Mouse (Mus musculus): ENCODE results near the gene Thsd4.

Gene Thsd4

GRCm38 (mm10) chr9:60368516-60368915 lies 153.3 kb downstream of the Thsd4 start:
- DNase-seq = no peak

DNA sequence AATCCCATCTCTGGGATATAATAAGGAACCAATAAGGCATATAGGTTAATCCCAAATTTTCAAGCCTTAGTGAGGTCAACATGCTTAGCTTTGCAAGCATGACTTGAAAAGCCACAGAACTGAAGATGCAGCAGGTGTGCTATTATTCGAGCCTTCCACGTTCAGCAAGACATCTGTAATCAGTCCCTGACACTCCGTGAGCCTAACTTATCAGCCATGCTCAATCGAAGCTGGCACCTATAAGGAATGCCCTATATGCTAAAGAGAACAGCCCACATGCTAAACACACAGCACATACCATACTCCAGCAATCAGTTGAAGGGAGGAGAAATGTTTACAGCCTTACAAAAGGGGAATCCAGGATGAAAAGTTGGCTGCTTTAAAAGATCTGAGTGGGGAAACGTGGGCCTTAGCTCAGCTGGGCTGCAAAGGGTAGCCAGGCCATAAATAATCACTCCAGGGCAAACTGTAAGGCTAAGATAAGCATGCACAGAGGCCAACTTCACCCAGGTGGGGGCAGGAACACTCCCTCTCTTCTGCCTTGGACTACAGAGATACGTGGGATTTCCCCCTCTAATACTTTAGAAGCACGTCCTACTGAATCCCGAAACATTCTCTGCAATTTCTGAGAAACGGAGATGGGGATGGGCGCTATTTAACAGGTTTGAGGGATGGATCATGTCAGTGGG lies 154.1 kb downstream of the Thsd4 start:
- no peak for DNase-seq

DNA sequence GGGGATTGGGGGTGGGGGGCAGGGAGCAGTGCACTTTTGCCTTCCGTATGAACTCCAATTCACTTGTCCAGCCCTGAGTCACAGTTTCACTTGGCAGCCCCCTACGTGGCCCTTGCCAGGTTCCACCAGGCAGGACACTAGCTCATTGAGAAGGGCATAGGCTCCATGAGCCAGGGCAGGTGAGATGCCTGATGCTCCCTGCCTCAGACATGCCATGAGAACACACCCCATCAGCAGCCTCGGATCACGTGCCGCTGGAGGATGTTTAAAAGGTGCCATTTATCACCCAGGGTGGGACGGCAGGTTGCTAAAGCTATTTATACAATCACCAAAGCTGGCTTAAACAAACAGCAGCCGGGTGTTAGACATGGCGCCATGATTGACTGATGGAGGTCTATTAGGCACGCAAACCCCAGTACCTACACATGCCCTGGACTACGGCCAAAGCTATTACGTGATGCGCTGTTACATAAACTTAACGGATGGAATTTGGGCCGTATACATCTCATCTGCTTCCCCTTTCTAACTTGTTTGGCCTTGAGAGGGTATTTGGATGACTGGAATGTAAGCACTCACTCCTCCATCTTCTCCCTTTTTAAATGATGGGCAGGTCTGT lies 157.6 kb downstream of the Thsd4 start:
- DNase-seq = no peak

DNA sequence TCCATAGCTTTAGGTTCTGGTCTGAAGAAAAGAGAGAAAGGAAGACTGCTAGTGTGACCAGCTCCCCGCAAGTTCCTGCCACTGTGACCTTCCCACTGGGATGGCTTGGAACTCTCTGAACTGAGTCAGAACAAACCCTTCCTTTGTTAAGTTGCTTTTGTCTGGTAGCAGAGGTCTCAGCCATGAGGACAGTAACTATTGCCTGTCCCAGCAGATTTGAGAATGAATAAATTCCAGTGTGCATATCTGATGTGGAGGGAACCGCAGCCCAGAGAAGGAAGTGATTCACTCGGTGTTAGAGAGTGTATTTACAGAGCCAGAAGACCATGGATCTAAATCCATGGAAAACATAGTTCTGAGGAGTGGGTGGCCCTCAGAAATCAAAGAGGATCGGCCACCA lies 169.5 kb downstream of the Thsd4 start:
- DNase-seq = no peak

GRCm38 (mm10) chr9:60351153-60351552 lies 170.7 kb downstream of the Thsd4 start:
- no peak for DNase-seq

DNA sequence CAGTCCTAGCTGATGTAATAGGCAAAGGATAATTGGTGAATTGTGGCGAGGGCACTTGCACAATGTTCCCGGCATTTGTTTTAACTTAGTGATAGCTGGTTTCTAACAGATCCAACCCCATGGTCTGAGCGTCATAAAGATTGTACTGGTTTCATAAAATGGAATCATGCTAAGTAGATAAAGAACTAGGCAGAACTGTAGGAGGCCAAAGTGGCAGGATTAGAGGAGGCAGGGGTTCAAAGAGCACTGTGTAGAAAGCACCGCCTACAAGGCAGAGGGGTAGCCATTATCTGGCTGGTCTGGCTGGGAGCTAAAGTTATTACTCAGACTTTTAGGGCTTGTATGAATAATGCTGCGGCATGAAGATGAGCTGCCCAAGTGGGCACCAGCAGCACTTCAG lies 185.7 kb downstream of the Thsd4 start:
- no peak for DNase-seq

DNA sequence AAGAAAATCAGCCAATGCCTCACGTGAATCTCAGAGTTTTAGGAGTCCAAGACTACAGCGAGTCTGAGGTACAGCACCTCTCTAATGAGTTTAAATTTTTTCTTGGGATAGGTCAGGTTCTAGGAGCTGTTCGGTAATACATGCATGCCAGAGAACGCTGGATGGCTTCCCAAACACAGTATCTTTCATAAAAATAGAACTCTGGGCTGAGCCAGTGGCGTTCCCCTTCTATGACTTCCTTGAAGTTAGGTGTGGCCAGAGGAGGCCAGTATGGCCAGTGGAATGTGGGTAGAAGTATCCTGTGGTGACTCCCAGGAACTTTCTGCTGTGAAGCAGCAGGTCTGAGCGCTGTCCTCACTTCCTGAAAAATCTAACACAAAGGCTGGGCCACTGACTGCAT lies 186.4 kb downstream of the Thsd4 start:
- DNase-seq = no peak

DNA sequence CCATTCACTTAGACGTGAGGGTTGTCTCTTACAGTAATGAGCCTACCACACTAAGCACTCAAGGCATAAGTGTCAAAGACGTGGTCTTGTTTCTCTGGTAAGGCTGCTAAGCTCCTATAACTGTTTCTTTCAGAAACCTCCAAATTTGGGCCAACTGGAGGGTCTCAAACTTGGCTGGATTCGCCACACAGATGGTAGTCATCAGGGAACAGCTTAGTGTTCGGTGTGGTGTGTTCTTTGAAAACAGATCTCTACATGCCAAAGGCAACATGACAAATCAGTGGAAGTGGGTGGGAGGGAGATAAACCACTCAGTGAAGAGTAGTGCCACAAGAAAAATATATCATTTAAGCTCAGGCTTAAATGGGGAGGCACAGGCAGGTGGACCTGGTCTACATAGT lies 191.9 kb downstream of the Thsd4 start:
- peak; percentile 18 for DNase-seq

DNA sequence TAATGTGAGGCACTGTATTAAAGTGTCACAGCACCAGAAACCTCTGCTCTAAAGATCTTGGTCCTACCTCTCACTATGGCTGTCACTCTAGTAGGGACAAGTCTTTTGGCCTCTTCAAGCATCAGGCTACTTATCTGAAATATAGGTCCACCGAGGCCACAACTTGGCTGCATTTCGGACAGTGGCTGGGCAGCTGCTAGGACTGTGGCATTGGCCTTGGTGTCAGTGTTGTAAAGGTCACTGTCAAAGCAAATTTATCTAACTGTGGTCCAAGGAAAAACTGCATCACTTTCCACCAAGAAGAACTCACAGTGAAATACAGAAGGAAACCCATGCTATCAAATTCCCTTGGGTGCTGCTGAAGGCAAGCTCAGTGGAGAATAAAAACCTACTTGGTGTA lies 197.1 kb downstream of the Thsd4 start:
- DNase-seq = no peak

DNA sequence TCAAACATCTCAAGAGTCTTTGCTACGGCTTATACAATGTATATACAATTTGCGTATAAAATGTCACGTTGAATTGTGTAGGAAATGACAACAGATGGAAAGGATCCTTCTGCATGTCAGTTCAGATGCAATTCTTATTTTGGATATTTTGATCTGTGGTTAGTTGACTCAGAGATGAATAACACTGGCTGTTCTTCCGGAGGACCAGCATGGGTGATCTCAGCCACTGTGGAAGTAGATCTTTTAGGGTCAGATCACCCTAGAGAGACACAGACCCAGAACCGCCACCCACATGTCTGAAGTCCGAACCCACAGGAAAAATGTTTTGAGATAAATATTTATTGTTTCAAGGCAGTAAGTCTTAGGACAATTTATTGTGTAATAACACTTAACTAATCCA lies 198.4 kb downstream of the Thsd4 start:
- DNase-seq = no peak

DNA sequence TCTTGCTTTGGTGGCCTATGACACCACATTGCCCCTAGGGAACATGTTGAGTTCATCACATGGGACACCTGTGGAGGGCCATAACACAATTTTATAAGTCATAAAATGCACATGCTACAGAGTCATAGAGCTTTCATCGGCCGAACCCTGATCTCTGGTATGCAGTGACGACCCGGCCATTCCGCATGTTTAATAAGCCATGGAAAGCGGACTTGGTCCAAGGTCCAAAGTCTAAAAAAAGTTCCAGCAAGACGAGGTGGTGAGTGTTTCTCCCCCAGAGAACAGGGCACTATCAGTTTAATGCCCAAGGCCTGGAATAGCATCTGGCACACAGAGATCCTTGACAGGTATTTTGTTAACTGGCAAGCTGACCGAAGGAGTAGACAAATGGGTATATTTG lies 204.6 kb downstream of the Thsd4 start:
- DNase-seq = no peak

DNA sequence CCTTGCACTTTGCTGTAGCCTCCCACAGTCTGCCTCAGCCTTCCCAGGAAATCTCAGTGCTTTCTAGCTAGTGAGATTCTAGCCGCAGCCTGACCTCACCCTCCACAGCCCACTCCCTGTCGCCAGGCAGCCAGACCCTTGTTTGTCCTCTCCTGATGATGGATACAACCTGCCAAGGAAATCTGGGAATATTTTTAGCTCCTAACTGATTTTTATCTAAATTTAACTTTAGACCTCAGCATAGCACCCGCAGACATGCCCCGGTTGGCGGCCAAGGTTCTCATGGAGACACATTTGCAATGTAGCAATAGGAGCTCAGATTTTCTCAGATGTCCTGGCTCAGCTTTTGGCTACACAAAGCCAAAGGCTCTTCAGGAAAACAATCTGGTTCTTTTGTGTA lies 205.3 kb downstream of the Thsd4 start:
- peak; percentile 9 for DNase-seq

- no peak for DNase-seq
Observed at GRCm38 (mm10) chr9:60315533-60315932, 206.3 kb downstream of the Thsd4 start.

DNA sequence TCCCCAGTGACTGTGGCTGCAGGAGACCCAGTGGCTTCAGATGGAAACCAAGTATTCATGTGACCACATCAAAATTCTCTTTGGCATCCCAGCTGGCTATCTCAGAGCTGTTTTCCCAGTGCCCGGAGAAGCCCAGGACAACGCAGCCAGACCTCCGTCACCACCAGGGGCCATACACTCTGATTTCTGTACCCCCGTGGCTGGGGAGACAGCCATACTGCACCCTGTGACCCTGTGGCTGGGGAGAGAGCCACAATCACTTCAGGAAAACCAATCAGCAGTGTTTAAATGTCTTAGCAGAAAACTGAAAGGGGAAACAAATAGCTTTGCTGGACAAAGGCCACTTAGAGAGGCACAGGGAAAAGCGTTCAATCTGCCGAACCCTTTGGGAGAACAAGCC lies 208.2 kb downstream of the Thsd4 start:
- no peak for DNase-seq

DNA sequence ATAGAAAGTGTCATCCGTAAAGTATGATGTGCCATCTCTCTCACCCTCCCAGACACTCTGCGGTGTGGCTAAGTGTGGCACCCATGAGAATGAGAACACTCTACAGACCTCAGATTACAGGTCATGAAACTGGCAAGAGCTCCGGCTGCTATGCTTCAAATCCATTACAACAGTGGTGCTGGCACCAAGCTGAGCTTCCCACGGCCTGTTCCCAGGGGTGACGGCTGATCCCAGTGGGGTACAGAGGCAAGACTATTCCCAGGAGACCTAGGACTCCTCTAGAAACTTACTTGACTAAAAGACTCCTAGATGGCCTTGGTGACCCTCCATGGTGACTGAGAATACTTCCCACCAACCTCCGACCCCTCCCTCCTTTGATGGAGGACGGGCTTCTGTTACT lies 209.2 kb downstream of the Thsd4 start:
- no peak for DNase-seq

GRCm38 (mm10) chr9:60311594-60312128 lies 210.2 kb downstream of the Thsd4 start:
- DNase-seq = peak; percentile 73

- no peak for DNase-seq
Observed at GRCm38 (mm10) chr9:60310741-60311317, 211.0 kb downstream of the Thsd4 start.

GRCm38 (mm10) chr9:60309786-60310711 lies 211.8 kb downstream of the Thsd4 start:
- DNase-seq = no peak

DNA sequence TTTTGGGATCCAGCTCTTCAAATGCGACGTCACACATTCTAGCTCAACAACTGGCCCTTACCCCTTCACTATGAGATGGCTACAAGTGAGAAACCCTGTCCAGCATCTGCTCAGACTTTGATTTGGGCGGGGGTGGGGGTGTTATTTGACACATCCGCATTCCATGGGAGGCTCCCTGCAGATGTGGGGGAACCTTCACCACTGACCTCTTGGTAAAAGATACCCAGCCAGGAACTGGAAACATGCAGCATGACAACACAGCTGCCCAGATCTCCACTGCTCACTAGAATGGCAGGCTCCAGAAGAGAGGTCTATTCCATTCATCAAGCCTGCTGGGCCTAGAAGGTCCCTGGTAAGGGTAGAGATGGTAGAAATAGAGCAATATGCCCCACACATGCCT lies 213.7 kb downstream of the Thsd4 start:
- no peak for DNase-seq

GRCm38 (mm10) chr9:60307469-60307868 lies 214.4 kb downstream of the Thsd4 start:
- no peak for DNase-seq

DNA sequence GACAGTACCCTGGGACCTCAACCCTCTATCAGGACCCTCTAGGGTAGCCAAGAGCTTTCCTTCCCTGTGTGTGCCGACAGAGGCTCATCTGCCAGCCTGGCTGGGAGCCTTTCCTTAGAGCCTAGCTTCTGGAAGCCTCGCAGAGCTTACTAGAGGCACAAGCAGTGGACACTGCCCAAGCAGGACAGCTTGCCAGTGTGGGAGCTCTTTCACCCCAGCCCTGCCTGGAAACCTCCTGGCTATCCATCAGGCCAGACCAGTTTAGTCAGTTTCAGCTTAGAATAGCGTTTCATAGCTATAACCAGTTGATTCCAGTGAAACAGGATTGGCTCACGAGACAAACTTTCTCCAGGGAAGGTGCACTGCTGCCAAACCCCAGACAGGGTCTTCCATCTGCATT lies 215.6 kb downstream of the Thsd4 start:
- no peak for DNase-seq

DNA sequence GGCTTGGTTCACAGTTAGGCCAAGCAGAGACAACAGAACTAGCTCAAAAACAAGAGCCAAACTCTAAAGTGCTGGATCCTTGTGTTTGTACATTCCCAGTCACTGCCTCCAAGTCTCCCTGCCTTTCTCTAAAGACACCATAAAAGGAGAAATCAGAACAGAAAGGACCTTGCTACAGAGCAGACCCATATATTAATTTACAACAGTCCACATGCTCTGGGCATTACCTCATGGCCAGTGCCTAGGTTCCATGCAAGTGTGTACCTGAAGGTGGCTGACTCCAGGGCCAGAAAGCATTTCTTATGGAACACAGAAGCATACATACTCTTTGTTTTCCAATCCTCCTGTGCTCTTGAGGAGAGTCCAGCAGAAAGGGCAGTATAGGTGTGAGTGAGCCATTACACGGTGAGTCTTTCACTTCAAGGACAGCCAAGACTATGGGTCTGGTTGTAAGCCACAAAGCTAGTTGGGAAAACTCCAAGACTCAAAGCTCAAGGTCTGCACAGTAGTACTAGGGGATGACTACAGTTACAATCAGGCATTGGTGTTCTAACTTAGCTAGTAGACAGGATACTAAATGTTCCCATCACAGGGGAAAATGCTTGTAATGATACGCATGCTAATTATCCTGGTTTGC lies 216.5 kb downstream of the Thsd4 start:
- no peak for DNase-seq

DNA sequence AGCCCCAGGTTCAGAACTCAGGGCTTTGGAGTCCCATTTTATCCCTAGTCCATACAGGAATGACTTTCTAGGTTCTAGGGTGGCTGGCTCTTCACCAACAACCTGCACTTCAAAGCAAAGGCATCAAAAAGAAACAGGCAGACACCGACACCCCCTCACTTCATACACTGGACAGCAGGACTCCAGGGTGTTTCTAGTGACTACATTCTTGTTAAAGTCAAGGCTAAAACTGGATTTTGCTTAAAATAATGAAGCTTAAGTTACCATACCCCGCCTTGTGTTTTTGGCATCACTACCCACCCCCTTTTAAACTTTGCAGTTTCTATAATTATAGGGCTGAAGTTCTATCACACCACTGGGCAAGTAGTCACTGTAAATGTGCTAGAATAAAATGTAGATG lies 225.6 kb downstream of the Thsd4 start:
- DNase-seq = no peak
